Mouse (Mus musculus): ENCODE measurements around the gene Aimp1. TPM values are rescaled to one million over a fixed set of nuclear protein-coding genes. Genes with fewer than 3 reads are reported as not detected.

The Aimp1 gene
- total and polyA plus RNA-seq, 2 experiments = 9.8 to 37.7 TPM

DNA sequence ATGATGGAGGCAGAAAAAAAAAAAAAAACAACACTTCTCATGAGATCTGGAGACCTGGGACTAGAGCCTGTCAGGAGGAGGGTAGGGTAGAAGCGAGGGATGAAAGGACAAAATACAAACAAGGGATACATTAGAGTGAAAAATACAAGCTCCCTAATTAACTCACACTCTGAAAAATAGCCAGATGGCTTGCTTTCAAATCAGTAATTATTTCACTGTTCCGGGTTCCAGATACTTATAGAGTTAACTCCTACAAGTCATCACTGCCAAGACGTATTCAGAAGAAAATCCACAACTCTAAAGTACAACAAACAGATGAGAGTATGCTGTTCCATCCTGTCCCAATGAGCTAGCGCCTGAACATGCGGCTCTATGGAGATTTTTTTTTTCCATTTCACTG is 34.0 kb downstream of the Aimp1 start:
- Histone ChIP-seq H3K4me1 (ENCODE audit: control insufficient read depth, insufficient read depth, low read length) (peaks cover 2% of the 10 kb centered on the region), H3K4me3 (ENCODE audit: insufficient read depth, low read depth, low read length) (no peak overlapping the region), H3K36me3 (ENCODE audit: control insufficient read depth, insufficient read depth, low read length) (no peaks in the 10 kb centered on the region), H3K27me3 (ENCODE audit: control insufficient read depth, insufficient read depth, low read length) (no peaks in the 10 kb centered on the region), H3K9ac (ENCODE audit: low read depth, low read length) (no peak overlapping the region), H3K27ac (replicated peaks; ENCODE audit: insufficient read depth, low read depth, low read length) (no peak overlapping the region), H3K79me2 (ENCODE audit: control insufficient read depth, insufficient read depth, low read length) (no peaks in the 10 kb centered on the region)
- TF ChIP-seq CTCF (IDR thresholded peaks at IDR 0.05; ENCODE audit: low read depth, low read length) = no peak
- TF ChIP-seq POLR2A (IDR thresholded peaks at IDR 0.05; ENCODE audit: extremely low read depth, insufficient read depth, low read length) = no peak
- no peak for DNase-seq (ENCODE audit: extremely low read depth, low read depth, low spot score)
- 87% methylated on average over 5 of the region's 5 CpGs for WGBS

DNA sequence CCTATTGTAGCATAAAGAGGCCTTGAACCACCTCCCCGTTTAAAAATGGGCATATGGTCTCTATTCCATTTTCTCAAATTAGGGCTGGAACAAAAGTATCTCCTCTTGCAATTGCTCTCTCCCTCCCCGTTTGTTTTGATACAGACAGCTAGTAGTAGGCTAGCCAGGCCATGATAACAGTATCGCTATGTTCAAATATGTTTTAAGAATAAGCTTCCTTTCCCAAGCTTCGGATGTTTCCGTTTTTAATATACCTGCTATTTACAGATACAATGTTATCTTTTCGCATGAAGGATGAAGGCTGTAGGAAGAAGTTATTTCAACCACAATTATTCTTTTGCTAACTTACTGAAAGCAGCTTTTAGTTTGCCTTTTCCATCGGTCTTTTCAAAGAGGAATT is 34.8 kb downstream of the Aimp1 start:
- H3K36me3 ChIP-seq (ENCODE audit: control insufficient read depth, insufficient read depth, low read length) = no peaks in the 10 kb centered on the region
- no peak overlapping the region for H3K27ac ChIP-seq (replicated peaks; ENCODE audit: insufficient read depth, low read depth, low read length)
- no peaks in the 10 kb centered on the region for H3K79me2 ChIP-seq (ENCODE audit: control insufficient read depth, insufficient read depth, low read length)
- peaks cover 2% of the 10 kb centered on the region for H3K4me1 ChIP-seq (ENCODE audit: control insufficient read depth, insufficient read depth, low read length)
- no peaks in the 10 kb centered on the region for H3K27me3 ChIP-seq (ENCODE audit: control insufficient read depth, insufficient read depth, low read length)
- no peak overlapping the region for H3K9ac ChIP-seq (ENCODE audit: low read depth, low read length)
- no peak overlapping the region for H3K4me3 ChIP-seq (ENCODE audit: insufficient read depth, low read depth, low read length)
- WGBS = 74% methylated on average over 7 of the region's 7 CpGs
- no peak for DNase-seq (ENCODE audit: extremely low read depth, low read depth, low spot score)
- TF ChIP-seq POLR2A (IDR thresholded peaks at IDR 0.05; ENCODE audit: extremely low read depth, insufficient read depth, low read length) (no peak), CTCF (IDR thresholded peaks at IDR 0.05; ENCODE audit: low read depth, low read length) (no peak)

GRCm38 (mm10) chr3:132646814-132647213 is 37.4 kb downstream of the Aimp1 start:
- no peak for DNase-seq (ENCODE audit: extremely low read depth, low read depth, low spot score)
- H3K27ac ChIP-seq (replicated peaks; ENCODE audit: insufficient read depth, low read depth, low read length) = no peak overlapping the region
- H3K9ac ChIP-seq (ENCODE audit: low read depth, low read length) = no peak overlapping the region
- TF ChIP-seq POLR2A (IDR thresholded peaks at IDR 0.05; ENCODE audit: extremely low read depth, insufficient read depth, low read length) (no peak), CTCF (IDR thresholded peaks at IDR 0.05; ENCODE audit: low read depth, low read length) (no peak)
- 48% methylated on average over 1 of the region's 1 CpGs for WGBS
- no peak overlapping the region for H3K4me3 ChIP-seq (ENCODE audit: insufficient read depth, low read depth, low read length)
- H3K27me3 ChIP-seq (ENCODE audit: control insufficient read depth, insufficient read depth, low read length) = no peaks in the 10 kb centered on the region
- peaks cover 4% of the 10 kb centered on the region for H3K4me1 ChIP-seq (ENCODE audit: control insufficient read depth, insufficient read depth, low read length)
- H3K79me2 ChIP-seq (ENCODE audit: control insufficient read depth, insufficient read depth, low read length) = no peaks in the 10 kb centered on the region
- H3K36me3 ChIP-seq (ENCODE audit: control insufficient read depth, insufficient read depth, low read length) = no peaks in the 10 kb centered on the region

GRCm38 (mm10) chr3:132644071-132644470 is 40.1 kb downstream of the Aimp1 start:
- peaks cover 3% of the 10 kb centered on the region; the same call in 1 of the 2 replicates for H3K4me1 ChIP-seq (ENCODE audit: control insufficient read depth, insufficient read depth, low read length)
- no peaks in the 10 kb centered on the region for H3K27me3 ChIP-seq (ENCODE audit: control insufficient read depth, insufficient read depth, low read length)
- DNase-seq (ENCODE audit: extremely low read depth, low read depth, low spot score) = peak; percentile 92
- H3K36me3 ChIP-seq (ENCODE audit: control insufficient read depth, insufficient read depth, low read length) = no peaks in the 10 kb centered on the region
- peak overlapping the region; percentile 69 for H3K27ac ChIP-seq (replicated peaks; ENCODE audit: insufficient read depth, low read depth, low read length)
- WGBS = 16% methylated on average over 4 of the region's 4 CpGs
- TF ChIP-seq POLR2A (IDR thresholded peaks at IDR 0.05; ENCODE audit: extremely low read depth, insufficient read depth, low read length) (no peak), CTCF (IDR thresholded peaks at IDR 0.05; ENCODE audit: low read depth, low read length) (no peak)
- no peaks in the 10 kb centered on the region for H3K79me2 ChIP-seq (ENCODE audit: control insufficient read depth, insufficient read depth, low read length)
- no peak overlapping the region for H3K9ac ChIP-seq (ENCODE audit: low read depth, low read length)
- no peak overlapping the region for H3K4me3 ChIP-seq (ENCODE audit: insufficient read depth, low read depth, low read length)

GRCm38 (mm10) chr3:132637080-132637479 is 47.1 kb downstream of the Aimp1 start:
- H3K27ac ChIP-seq (replicated peaks; ENCODE audit: insufficient read depth, low read depth, low read length) = no peak overlapping the region
- H3K4me1 ChIP-seq (ENCODE audit: control insufficient read depth, insufficient read depth, low read length) = no peaks in the 10 kb centered on the region
- H3K79me2 ChIP-seq (ENCODE audit: control insufficient read depth, insufficient read depth, low read length) = peaks cover 4% of the 10 kb centered on the region; the same call in 1 of the 2 replicates
- no peak for TF ChIP-seq POLR2A (IDR thresholded peaks at IDR 0.05; ENCODE audit: extremely low read depth, insufficient read depth, low read length)
- TF ChIP-seq CTCF (IDR thresholded peaks at IDR 0.05; ENCODE audit: low read depth, low read length) = no peak
- H3K36me3 ChIP-seq (ENCODE audit: control insufficient read depth, insufficient read depth, low read length) = no peaks in the 10 kb centered on the region
- DNase-seq (ENCODE audit: extremely low read depth, low read depth, low spot score) = no peak
- H3K4me3 ChIP-seq (ENCODE audit: insufficient read depth, low read depth, low read length) = no peak overlapping the region
- WGBS = 79% methylated on average over 3 of the region's 3 CpGs
- H3K27me3 ChIP-seq (ENCODE audit: control insufficient read depth, insufficient read depth, low read length) = no peaks in the 10 kb centered on the region
- no peak overlapping the region for H3K9ac ChIP-seq (ENCODE audit: low read depth, low read length)

DNA sequence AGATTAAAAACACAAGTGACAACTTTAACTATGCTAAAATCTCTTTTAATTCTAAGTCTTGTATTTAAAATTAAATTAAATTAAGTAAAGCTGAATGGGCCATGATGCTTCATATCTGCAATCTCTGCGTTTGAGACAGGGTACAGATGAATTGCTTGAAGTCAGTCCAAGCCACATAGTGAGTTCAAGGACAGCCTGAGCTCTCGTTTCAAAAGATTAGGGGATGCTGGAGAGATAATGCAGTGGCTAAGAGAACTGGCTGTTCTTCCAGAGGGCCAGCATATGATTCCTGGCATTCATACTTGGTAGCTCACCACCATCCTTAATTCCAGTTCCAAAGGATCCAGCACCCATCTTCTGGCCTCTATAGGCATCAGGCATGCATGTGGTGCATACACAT is 50.9 kb downstream of the Aimp1 start:
- WGBS = 16% methylated on average over 2 of the region's 2 CpGs
- no peak overlapping the region for H3K9ac ChIP-seq (ENCODE audit: low read depth, low read length)
- H3K4me3 ChIP-seq (ENCODE audit: insufficient read depth, low read depth, low read length) = no peak overlapping the region
- H3K27ac ChIP-seq (replicated peaks; ENCODE audit: insufficient read depth, low read depth, low read length) = no peak overlapping the region
- peaks cover 4% of the 10 kb centered on the region; the same call in 1 of the 2 replicates for H3K79me2 ChIP-seq (ENCODE audit: control insufficient read depth, insufficient read depth, low read length)
- no peaks in the 10 kb centered on the region for H3K27me3 ChIP-seq (ENCODE audit: control insufficient read depth, insufficient read depth, low read length)
- no peak for DNase-seq (ENCODE audit: extremely low read depth, low read depth, low spot score)
- no peaks in the 10 kb centered on the region for H3K4me1 ChIP-seq (ENCODE audit: control insufficient read depth, insufficient read depth, low read length)
- H3K36me3 ChIP-seq (ENCODE audit: control insufficient read depth, insufficient read depth, low read length) = no peaks in the 10 kb centered on the region
- TF ChIP-seq CTCF (IDR thresholded peaks at IDR 0.05; ENCODE audit: low read depth, low read length) = no peak
- no peak for TF ChIP-seq POLR2A (IDR thresholded peaks at IDR 0.05; ENCODE audit: extremely low read depth, insufficient read depth, low read length)
